Mouse (Mus musculus) heart, adult 11 months (tissue): ENCODE measurements around the gene Arhgef19.
A peak's percentile ranks its signal among the peaks of the same experiment; 100 is the strongest.

ENCODE experiments used
- DNase-seq: peaks from one replicate; pipeline ENCODE4 v3.0.0; 2022

Arhgef19 gene

GRCm38 (mm10) chr4:141267837-141268236 is 28.5 kb downstream of the Arhgef19 start:
- peak; percentile 92 for DNase-seq

- no peak for DNase-seq
Measured at GRCm38 (mm10) chr4:141268350-141268749, 29.1 kb downstream of the Arhgef19 start.

GRCm38 (mm10) chr4:141269080-141269479 is 29.8 kb downstream of the Arhgef19 start:
- DNase-seq, result peak; percentile 89

- DNase-seq, result no peak
Measured at GRCm38 (mm10) chr4:141270201-141270940, 31.1 kb downstream of the Arhgef19 start.

- no peak for DNase-seq
Measured at GRCm38 (mm10) chr4:141271228-141271627, 31.9 kb downstream of the Arhgef19 start.

- DNase-seq, result peak; percentile 94
Measured at GRCm38 (mm10) chr4:141271721-141272120, 32.4 kb downstream of the Arhgef19 start.

- peak; percentile 95 for DNase-seq
Measured at GRCm38 (mm10) chr4:141272878-141273277, 33.6 kb downstream of the Arhgef19 start.

GRCm38 (mm10) chr4:141273296-141273695 is 34.0 kb downstream of the Arhgef19 start:
- DNase-seq, result peak; percentile 98

- DNase-seq, result no peak
Measured at GRCm38 (mm10) chr4:141274485-141275341, 35.4 kb downstream of the Arhgef19 start.

- no peak for DNase-seq
Measured at GRCm38 (mm10) chr4:141277157-141277556, 37.9 kb downstream of the Arhgef19 start.

- peak; percentile 100 for DNase-seq
Measured at GRCm38 (mm10) chr4:141278154-141278553, 38.9 kb downstream of the Arhgef19 start.

GRCm38 (mm10) chr4:141279327-141279726 is 40.0 kb downstream of the Arhgef19 start:
- peak; percentile 95 for DNase-seq

GRCm38 (mm10) chr4:141279783-141280182 is 40.5 kb downstream of the Arhgef19 start:
- no peak for DNase-seq

GRCm38 (mm10) chr4:141280471-141280870 is 41.2 kb downstream of the Arhgef19 start:
- DNase-seq, result no peak

- DNase-seq, result peak; percentile 91
Measured at GRCm38 (mm10) chr4:141281153-141281552, 41.9 kb downstream of the Arhgef19 start.

- no peak for DNase-seq
Measured at GRCm38 (mm10) chr4:141281578-141281977, 42.3 kb downstream of the Arhgef19 start.

- DNase-seq, result peak; percentile 92
Measured at GRCm38 (mm10) chr4:141282087-141282486, 42.8 kb downstream of the Arhgef19 start.

GRCm38 (mm10) chr4:141282623-141283022 is 43.3 kb downstream of the Arhgef19 start:
- no peak for DNase-seq

GRCm38 (mm10) chr4:141283176-141283878 is 44.0 kb downstream of the Arhgef19 start:
- DNase-seq, result no peak

- no peak for DNase-seq
Measured at GRCm38 (mm10) chr4:141283879-141284411, 44.6 kb downstream of the Arhgef19 start.

GRCm38 (mm10) chr4:141284486-141284885 is 45.2 kb downstream of the Arhgef19 start:
- DNase-seq, result no peak

- DNase-seq, result no peak
Measured at GRCm38 (mm10) chr4:141285128-141285527, 45.8 kb downstream of the Arhgef19 start.
